Mouse (Mus musculus) ovary, adult 2 months (tissue): ENCODE measurements around the gene Kansl1. TPM values are rescaled to one million over a fixed set of nuclear protein-coding genes. Genes with fewer than 3 reads are reported as not detected.

Experiments
- polyA plus RNA-seq: library from polyadenylated mRNA; depleted of rRNA; stranded (reverse); fragments of >200 nt; gene quantifications from 2 replicates; pipeline ENCODE4 v1.2.3, GENCODE M21; 2012; rRNA removed

Kansl1 gene
- 147 and 151 TPM in 2 replicates for polyA plus RNA-seq

DNA sequence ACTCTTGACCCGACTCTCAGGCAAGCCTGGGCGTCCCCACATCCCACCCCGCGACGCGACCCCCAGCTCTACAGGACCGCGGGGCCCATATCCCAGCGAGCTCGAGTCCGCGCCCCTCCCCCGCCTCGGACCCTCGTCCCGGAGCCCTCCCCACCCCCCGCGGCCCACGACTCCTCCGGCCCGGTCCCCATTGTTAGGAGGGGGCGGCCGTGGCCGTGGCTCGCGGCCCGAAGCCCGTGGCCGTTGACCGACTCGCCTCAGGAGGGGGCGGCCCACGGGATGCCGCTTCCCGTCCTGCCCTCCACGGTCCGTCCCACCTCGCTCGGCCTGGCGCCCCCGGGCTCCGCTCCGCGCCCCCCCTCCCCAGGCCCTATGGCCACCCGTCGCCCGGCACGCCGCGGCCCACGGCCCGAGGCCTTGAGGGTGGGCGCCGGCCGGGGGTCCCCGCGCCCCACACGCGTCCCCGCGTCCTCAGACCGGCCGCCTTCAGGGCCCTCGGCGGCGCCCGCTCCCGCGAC is at the start of gene Kansl1:
TSS of gene Kansl1 (minus strand) at position 111 of the 518 bp plus-strand sequence.

Other genes starting within 250 kb of the Kansl1 start
- gene Mapt, start 237.5 kb downstream of the Kansl1 start, polyA plus RNA-seq, result 1.3 and 2.2 TPM in 2 replicates
- gene Cdc27, start 81.8 kb upstream of the Kansl1 start, polyA plus RNA-seq, result 4.8 and 6.0 TPM in 2 replicates
- 9.7 and 12.5 TPM in 2 replicates for gene Myl4, start 81.8 kb upstream of the Kansl1 start, polyA plus RNA-seq
- gene Itgb3, start 139.1 kb upstream of the Kansl1 start, polyA plus RNA-seq, result 36.5 and 45.1 TPM in 2 replicates
- gene Gm11639, start 216.8 kb upstream of the Kansl1 start, polyA plus RNA-seq, result not detected in 2 replicates